ENCODE assay signal across 9 mouse cellular contexts in genomic region chr4:130341691-130342090, GRCm38 (mm10). TPM values are rescaled to one million over a fixed set of nuclear protein-coding genes. Genes with fewer than 3 reads are reported as not detected.
DNase-seq lines count a peak whose midpoint lies in the region; ATAC-seq and TF ChIP-seq lines count a peak whose summit lies in the region.
"Had no signal": no experiment of that assay in that cellular context is flagged by ENCODE, and none has a peak within 500 bp of the region (broad histone marks: within the 10 kb centered on the region; RNA-seq: fewer than 3 reads in every experiment).

No protein-coding gene starts in this region.

- peak; percentile 78 for DNase-seq in hindbrain, embryonic 14.5 days (ENCODE audit: low spot score)
- DNase-seq in CH12.LX (ENCODE audit: extremely low read depth), result peak; percentile 57
- peak; percentile 46 for DNase-seq in c-Kit-positive CD71-negative TER-119-negative erythroid progenitor cells, embryonic 14.5 days (ENCODE audit: low read depth)
- peak; percentile 55 for DNase-seq in kidney, postnatal 14 days
- peak; percentile 62 for DNase-seq in lung, postnatal 36 days
- peak; percentile 21 for DNase-seq in telencephalon, adult 2 months (ENCODE audit: low read depth, low spot score)

- no peak for TF ChIP-seq POLR2A in CH12.LX (IDR thresholded peaks at IDR 0.05; ENCODE audit: low read depth, low read length)

- WGBS in hindbrain, embryonic 14.5 days, result 24% methylated on average over 4 of the region's 4 CpGs
- WGBS in hindbrain, embryonic 13.5 days, result 26% methylated on average over 4 of the region's 4 CpGs
- 22% methylated on average over 4 of the region's 4 CpGs for WGBS in forebrain, embryonic 12.5 days

- H3K27me3 ChIP-seq in hindbrain, embryonic 14.5 days (ENCODE audit: control insufficient read depth, insufficient read depth, low read length), result no peaks in the 10 kb centered on the region
- no peaks in the 10 kb centered on the region for H3K27me3 ChIP-seq in hindbrain, embryonic 13.5 days
- H3K27me3 ChIP-seq in CH12.LX (replicated peaks), result no peaks in the 10 kb centered on the region
- no peaks in the 10 kb centered on the region for H3K27me3 ChIP-seq in forebrain, embryonic 12.5 days
- H3K27me3 ChIP-seq: limb, embryonic 13.5 days had no signal

- no peak overlapping the region for H3K4me3 ChIP-seq in hindbrain, embryonic 14.5 days (replicated peaks; ENCODE audit: low read length)
- no peak overlapping the region for H3K4me3 ChIP-seq in hindbrain, embryonic 13.5 days
- no peak overlapping the region for H3K4me3 ChIP-seq in CH12.LX (replicated peaks in 1 of 3; ENCODE audit: low read depth in 2 of 3, low read length in 2 of 3, poor library complexity in 1 of 3)
- H3K4me3 ChIP-seq in forebrain, embryonic 12.5 days (replicated peaks), result no peak overlapping the region
- H3K4me3 ChIP-seq: limb, embryonic 13.5 days had no signal

- H3K4me2 ChIP-seq in hindbrain, embryonic 14.5 days (replicated peaks), result no peak overlapping the region
- H3K4me2 ChIP-seq in hindbrain, embryonic 13.5 days, result no peak overlapping the region
- H3K4me2 ChIP-seq in CH12.LX (ENCODE audit: insufficient read depth, low read depth, poor library complexity, severe bottlenecking), result no peak overlapping the region
- no peak overlapping the region for H3K4me2 ChIP-seq in forebrain, embryonic 12.5 days
- H3K4me2 ChIP-seq: limb, embryonic 13.5 days had no signal

- peaks cover 35% of the 10 kb centered on the region for H3K36me3 ChIP-seq in hindbrain, embryonic 14.5 days (replicated peaks; ENCODE audit: control insufficient read depth, insufficient read depth)
- H3K36me3 ChIP-seq in hindbrain, embryonic 13.5 days, result peaks cover 58% of the 10 kb centered on the region
- H3K36me3 ChIP-seq in CH12.LX (replicated peaks in 1 of 2; ENCODE audit: control insufficient read depth in 1 of 2, insufficient read depth in 1 of 2, low read length in 1 of 2), result peaks cover 30 to 75% of the 10 kb centered on the region in 2 experiments
- H3K36me3 ChIP-seq in forebrain, embryonic 12.5 days (replicated peaks), result peaks cover 32% of the 10 kb centered on the region

- ATAC-seq in hindbrain, embryonic 14.5 days (ENCODE audit: low FRiP score), result no peak
- no peak for ATAC-seq in hindbrain, embryonic 13.5 days (ENCODE audit: low FRiP score)
- peak; percentile 17; the same call in 1 of the 2 replicates for ATAC-seq in forebrain, embryonic 12.5 days (ENCODE audit: low FRiP score)

- no peak overlapping the region for H3K9ac ChIP-seq in hindbrain, embryonic 14.5 days
- no peak overlapping the region for H3K9ac ChIP-seq in hindbrain, embryonic 13.5 days
- H3K9ac ChIP-seq in CH12.LX (ENCODE audit: insufficient read depth, low read depth), result no peak overlapping the region
- H3K9ac ChIP-seq in forebrain, embryonic 12.5 days, result no peak overlapping the region
- H3K9ac ChIP-seq: limb, embryonic 13.5 days had no signal

- TF ChIP-seq RAD21 in CH12.LX (IDR thresholded peaks at IDR 0.05; ENCODE audit: low read depth, low read length), result peak; percentile 74

- no peak for TF ChIP-seq EP300 in CH12.LX (IDR thresholded peaks at IDR 0.05; ENCODE audit: low read length)

- no peaks in the 10 kb centered on the region for H3K9me3 ChIP-seq in hindbrain, embryonic 14.5 days (ENCODE audit: control insufficient read depth, low read length)
- no peaks in the 10 kb centered on the region for H3K9me3 ChIP-seq in hindbrain, embryonic 13.5 days
- no peaks in the 10 kb centered on the region for H3K9me3 ChIP-seq in CH12.LX (replicated peaks; ENCODE audit: low read length)
- no peaks in the 10 kb centered on the region for H3K9me3 ChIP-seq in forebrain, embryonic 12.5 days
- H3K9me3 ChIP-seq: limb, embryonic 13.5 days had no signal

- H3K4me1 ChIP-seq in hindbrain, embryonic 14.5 days (replicated peaks; ENCODE audit: control insufficient read depth, insufficient read depth, low read length), result no peaks in the 10 kb centered on the region
- no peaks in the 10 kb centered on the region for H3K4me1 ChIP-seq in hindbrain, embryonic 13.5 days (replicated peaks)
- no peaks in the 10 kb centered on the region for H3K4me1 ChIP-seq in CH12.LX (ENCODE audit: control insufficient read depth in 1 of 2, insufficient read depth in 2 of 2)
- H3K4me1 ChIP-seq in forebrain, embryonic 12.5 days, result no peaks in the 10 kb centered on the region
- H3K4me1 ChIP-seq: limb, embryonic 13.5 days had no signal

- peak; percentile 84 to 87 for TF ChIP-seq CTCF in CH12.LX (conservative IDR thresholded peaks at IDR 0.05 in 1 of 2, IDR thresholded peaks at IDR 0.05 in 1 of 2; ENCODE audit: low read depth in 2 of 2, low read length in 2 of 2)

- H3K27ac ChIP-seq in hindbrain, embryonic 14.5 days, result no peak overlapping the region
- H3K27ac ChIP-seq in hindbrain, embryonic 13.5 days, result no peak overlapping the region
- H3K27ac ChIP-seq in CH12.LX (ENCODE audit: insufficient read depth, low read depth), result no peak overlapping the region
- no peak overlapping the region for H3K27ac ChIP-seq in forebrain, embryonic 12.5 days
- H3K27ac ChIP-seq: limb, embryonic 13.5 days had no signal

- in situ Hi-C loops in CH12.LX (cut with MboI; ENCODE audit: low pct_ligation_motif_present, low pct_unique_long_range_greater_than_20kb, low sequenced_read_pairs), result no loop called here

- H3K79me2 ChIP-seq in CH12.LX (replicated peaks; ENCODE audit: control insufficient read depth, extremely low read depth, insufficient read depth, poor library complexity, severe bottlenecking), result no peaks in the 10 kb centered on the region

- dilution Hi-C loops in CH12.LX (cut with MboI; ENCODE audit: extremely low pct_ligation_motif_present, extremely low pct_unique_long_range_greater_than_20kb, low sequenced_read_pairs), result no loop called here

TF ChIP-seq in CH12.LX, 34 proteins besides CTCF, POLR2A, EP300 and RAD21:
- no peak for TF ChIP-seq MAX (IDR thresholded peaks at IDR 0.05; ENCODE audit: low read length)
- TF ChIP-seq SMC3 (IDR thresholded peaks at IDR 0.05; ENCODE audit: low read depth, low read length), result peak; percentile 75
- TF ChIP-seq POLR2AphosphoS2 (IDR thresholded peaks at IDR 0.05; ENCODE audit: low read depth, low read length), result no peak

RNA-seq across cellular contexts. Expression of gene Zcchc17, which starts 18.1 kb away (rescaled TPM):
- 88.1 and 89.8 TPM in 2 replicates for polyA plus RNA-seq in hindbrain, embryonic 14.5 days (2014; fragmentation: Nextera tagmentation; extraction: Ambion mirVana)
- 89.7 and 92.8 TPM in 2 replicates for polyA plus RNA-seq in hindbrain, embryonic 13.5 days (2015; fragmentation: Nextera tagmentation; extraction: Ambion mirVana)
- total RNA-seq in CH12.LX (2012; rRNA removed) (31.7 and 42.6 TPM in 2 replicates), CH12.LX (2014; rRNA removed) (51.8 and 54.8 TPM in 2 replicates)
- polyA plus RNA-seq in CH12.LX (2012; ENCODE audit: insufficient read length, low read depth), result 67.7 and 87.4 TPM in 2 replicates
- 74.2 and 78.4 TPM in 2 replicates for polyA plus RNA-seq in forebrain, embryonic 12.5 days (2016; fragmentation: Nextera tagmentation; extraction: Ambion mirVana)

RNA-seq across cellular contexts. Expression of gene Snrnp40, which starts 18.2 kb away (rescaled TPM):
- 92.5 and 94.6 TPM in 2 replicates for polyA plus RNA-seq in hindbrain, embryonic 14.5 days (2014; fragmentation: Nextera tagmentation; extraction: Ambion mirVana)
- 111 and 122 TPM in 2 replicates for polyA plus RNA-seq in hindbrain, embryonic 13.5 days (2015; fragmentation: Nextera tagmentation; extraction: Ambion mirVana)
- total RNA-seq in CH12.LX (2012; rRNA removed) (108 and 134 TPM in 2 replicates), CH12.LX (2014; rRNA removed) (180 and 184 TPM in 2 replicates)
- 128 and 157 TPM in 2 replicates for polyA plus RNA-seq in CH12.LX (2012; ENCODE audit: insufficient read length, low read depth)
- polyA plus RNA-seq in forebrain, embryonic 12.5 days (2016; fragmentation: Nextera tagmentation; extraction: Ambion mirVana), result 196 and 203 TPM in 2 replicates

RNA-seq across cellular contexts. Expression of gene Gm10570, which starts 33.2 kb away (rescaled TPM):
- 0.46 TPM in 1 of 2 replicates, not detected in the other for polyA plus RNA-seq in hindbrain, embryonic 14.5 days (2014; fragmentation: Nextera tagmentation; extraction: Ambion mirVana)
- 0.71 and 0.73 TPM in 2 replicates for polyA plus RNA-seq in hindbrain, embryonic 13.5 days (2015; fragmentation: Nextera tagmentation; extraction: Ambion mirVana)
- total RNA-seq in CH12.LX (2012; rRNA removed), result not detected in 2 replicates
- total RNA-seq in CH12.LX (2014; rRNA removed), result not detected in 2 replicates
- polyA plus RNA-seq in CH12.LX (2012; ENCODE audit: insufficient read length, low read depth), result not detected in 2 replicates
- polyA plus RNA-seq in forebrain, embryonic 12.5 days (2016; fragmentation: Nextera tagmentation; extraction: Ambion mirVana), result not detected in 2 replicates
- polyA plus RNA-seq: limb, embryonic 13.5 days had no signal

RNA-seq across cellular contexts. Expression of gene Fabp3, which starts 33.3 kb away (rescaled TPM):
- 272 and 285 TPM in 2 replicates for polyA plus RNA-seq in hindbrain, embryonic 14.5 days (2014; fragmentation: Nextera tagmentation; extraction: Ambion mirVana)
- 146 and 148 TPM in 2 replicates for polyA plus RNA-seq in hindbrain, embryonic 13.5 days (2015; fragmentation: Nextera tagmentation; extraction: Ambion mirVana)
- total RNA-seq in CH12.LX (2012; rRNA removed) (not detected in 2 replicates), CH12.LX (2014; rRNA removed) (not detected in 2 replicates)
- 0.38 TPM in 1 of 2 replicates, not detected in the other for polyA plus RNA-seq in CH12.LX (2012; ENCODE audit: insufficient read length, low read depth)
- 18.8 and 22.3 TPM in 2 replicates for polyA plus RNA-seq in forebrain, embryonic 12.5 days (2016; fragmentation: Nextera tagmentation; extraction: Ambion mirVana)

Comparison
In these comparisons a context has a peak if more than half of its experiments do, and no peak if none do; other contexts are left out.
1. DNase-seq: peak in every context shown above with its lines; median percentile 78 in hindbrain, embryonic 14.5 days; 62 in lung, postnatal 36 days; 57 in CH12.LX; 55 in kidney, postnatal 14 days; 46 in c-Kit-positive CD71-negative TER-119-negative erythroid progenitor cells, embryonic 14.5 days; 21 in telencephalon, adult 2 months.